Mouse (Mus musculus): Measurements from ENCODE around the gene Hao1. TPM values are rescaled to one million over a fixed set of nuclear protein-coding genes. Genes with fewer than 3 reads are reported as not detected.

Hao1 gene
- polyA plus RNA-seq, 1 experiment, result not detected

DNA sequence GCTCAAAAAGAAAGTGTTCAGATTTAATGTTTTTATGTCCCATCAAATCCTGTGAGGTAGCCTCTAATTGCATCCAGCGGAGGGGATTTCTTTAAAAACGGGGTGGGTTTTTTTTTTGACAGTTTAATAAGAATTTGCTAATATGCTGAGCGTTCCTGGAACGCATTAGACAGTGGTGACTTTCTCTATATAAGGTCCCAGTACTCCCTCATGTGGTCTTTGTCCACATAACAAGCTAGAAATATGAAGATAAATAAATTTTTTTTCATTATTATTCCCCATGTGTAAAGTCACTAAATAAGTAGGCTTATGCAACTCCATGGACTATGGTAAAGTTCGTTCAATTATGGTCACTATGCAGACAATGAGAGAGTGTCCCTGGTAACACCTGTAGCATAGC lies 13.1 kb downstream of the Hao1 start:
- Histone ChIP-seq H3K27ac (ENCODE audit: insufficient read depth, low read depth, low read length) (no peak overlapping the region), H3K4me1 (ENCODE audit: control insufficient read depth, insufficient read depth, low read length) (no peaks in the 10 kb centered on the region), H3K4me3 (ENCODE audit: insufficient read depth, low read depth, low read length) (no peak overlapping the region)
- WGBS, result 48% methylated on average over 5 of the region's 5 CpGs
- TF ChIP-seq CTCF (IDR thresholded peaks at IDR 0.05; ENCODE audit: insufficient read depth, low read depth, low read length) (no peak), POLR2A (IDR thresholded peaks at IDR 0.05; ENCODE audit: insufficient read depth, low read depth, low read length) (no peak)

DNA sequence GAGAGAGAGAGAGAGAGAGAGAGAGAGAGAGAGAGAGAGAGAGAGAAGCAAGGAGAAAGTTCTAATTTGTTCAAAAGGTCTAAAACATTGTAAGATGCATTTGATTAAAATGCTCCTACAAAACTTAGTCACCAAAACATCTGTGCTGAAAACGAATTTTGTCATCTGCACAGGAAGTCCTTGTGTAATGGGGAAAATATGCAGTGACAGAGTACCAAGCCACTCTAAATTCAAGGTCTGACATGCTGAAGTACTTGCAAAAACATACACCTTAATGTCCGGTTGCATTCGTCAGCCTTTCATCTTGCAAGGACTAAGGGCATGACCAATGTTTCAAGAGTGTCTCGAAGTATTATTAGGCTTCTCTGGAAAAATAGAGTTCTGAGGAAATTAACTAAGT lies 15.7 kb downstream of the Hao1 start:
- Histone ChIP-seq H3K4me3 (ENCODE audit: insufficient read depth, low read depth, low read length) (no peak overlapping the region), H3K27ac (ENCODE audit: insufficient read depth, low read depth, low read length) (no peak overlapping the region), H3K4me1 (ENCODE audit: control insufficient read depth, insufficient read depth, low read length) (no peaks in the 10 kb centered on the region)
- WGBS, result 80% methylated on average over 4 of the region's 4 CpGs
- TF ChIP-seq CTCF (IDR thresholded peaks at IDR 0.05; ENCODE audit: insufficient read depth, low read depth, low read length) (no peak), POLR2A (IDR thresholded peaks at IDR 0.05; ENCODE audit: insufficient read depth, low read depth, low read length) (no peak)

DNA sequence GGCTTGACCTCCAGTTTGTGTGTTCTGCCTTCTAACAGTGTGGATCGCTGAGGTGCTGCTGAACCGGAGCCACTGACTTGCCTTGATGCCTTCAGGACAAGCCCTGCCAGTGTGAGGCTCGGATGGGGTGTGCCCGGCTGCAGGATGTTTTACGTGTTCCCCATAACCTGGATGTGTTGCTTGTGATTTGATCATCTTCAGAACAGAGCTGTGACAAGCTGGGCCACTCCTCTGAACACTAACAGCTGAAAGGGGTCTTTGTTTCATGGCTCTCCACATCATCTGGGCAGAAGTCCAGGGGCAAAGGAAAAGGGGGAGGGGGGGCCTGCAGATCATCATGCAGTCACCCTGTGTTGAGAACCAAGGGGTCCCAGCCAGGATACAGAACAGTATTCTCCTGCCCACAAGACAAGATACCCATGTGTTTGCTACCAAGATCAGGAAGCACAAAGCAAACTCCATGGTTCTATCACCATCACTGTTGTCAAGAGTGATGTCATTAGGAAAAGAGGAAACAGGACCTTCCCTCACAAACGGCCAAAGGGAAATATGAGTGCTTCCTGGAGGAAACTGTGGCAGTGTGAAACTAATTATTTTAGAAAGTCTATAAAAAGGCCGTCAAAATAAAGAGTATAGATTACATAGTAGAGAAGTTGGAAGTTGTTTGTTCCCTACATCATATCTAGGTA lies 25.9 kb downstream of the Hao1 start:
- 44% methylated on average over 7 of the region's 7 CpGs for WGBS
- no peak overlapping the region for H3K4me3 ChIP-seq (ENCODE audit: insufficient read depth, low read depth, low read length)
- TF ChIP-seq POLR2A (IDR thresholded peaks at IDR 0.05; ENCODE audit: insufficient read depth, low read depth, low read length), result no peak
- H3K27ac ChIP-seq (ENCODE audit: insufficient read depth, low read depth, low read length), result no peak overlapping the region
- no peaks in the 10 kb centered on the region for H3K4me1 ChIP-seq (ENCODE audit: control insufficient read depth, insufficient read depth, low read length)

DNA sequence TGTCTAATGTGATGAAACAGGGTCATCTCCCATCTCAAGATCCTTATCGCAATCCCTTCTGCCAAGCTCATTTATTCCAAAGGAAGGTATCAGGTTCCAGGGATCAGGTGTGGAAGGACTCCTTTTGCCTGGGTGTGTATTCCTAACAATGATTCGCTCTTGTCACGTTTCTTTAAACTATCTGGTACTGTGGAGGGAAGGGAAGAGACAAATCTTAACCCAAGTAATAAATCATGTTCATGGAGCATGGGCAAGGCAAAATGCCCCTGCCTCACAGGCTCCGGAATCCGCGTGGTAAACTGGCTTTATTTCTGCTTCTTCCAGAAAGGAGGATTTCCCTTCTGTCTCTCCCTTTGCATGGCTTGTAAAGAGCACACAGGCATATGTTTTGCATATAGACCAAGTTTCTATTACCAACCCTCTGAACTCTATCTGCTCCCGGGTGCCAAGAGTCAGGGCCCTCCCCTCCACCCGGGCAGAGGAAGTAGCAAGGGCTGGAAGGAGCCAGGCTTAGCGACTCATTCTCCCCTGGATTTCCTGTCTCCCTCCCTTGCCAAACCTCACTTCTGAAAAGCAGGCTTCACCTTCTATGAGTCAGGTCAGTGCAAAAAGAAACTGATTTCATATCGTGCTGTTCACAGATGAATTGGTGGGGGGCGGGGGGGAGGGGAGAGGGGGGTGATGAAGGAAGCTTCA lies 26.6 kb downstream of the Hao1 start:
- H3K4me1 ChIP-seq (ENCODE audit: control insufficient read depth, insufficient read depth, low read length), result no peaks in the 10 kb centered on the region
- no peak overlapping the region for H3K27ac ChIP-seq (ENCODE audit: insufficient read depth, low read depth, low read length)
- TF ChIP-seq CTCF (IDR thresholded peaks at IDR 0.05; ENCODE audit: insufficient read depth, low read depth, low read length), result no peak
- TF ChIP-seq POLR2A (IDR thresholded peaks at IDR 0.05; ENCODE audit: insufficient read depth, low read depth, low read length), result no peak
- WGBS, result 55% methylated on average over 11 of the region's 11 CpGs
- H3K4me3 ChIP-seq (ENCODE audit: insufficient read depth, low read depth, low read length), result no peak overlapping the region

DNA sequence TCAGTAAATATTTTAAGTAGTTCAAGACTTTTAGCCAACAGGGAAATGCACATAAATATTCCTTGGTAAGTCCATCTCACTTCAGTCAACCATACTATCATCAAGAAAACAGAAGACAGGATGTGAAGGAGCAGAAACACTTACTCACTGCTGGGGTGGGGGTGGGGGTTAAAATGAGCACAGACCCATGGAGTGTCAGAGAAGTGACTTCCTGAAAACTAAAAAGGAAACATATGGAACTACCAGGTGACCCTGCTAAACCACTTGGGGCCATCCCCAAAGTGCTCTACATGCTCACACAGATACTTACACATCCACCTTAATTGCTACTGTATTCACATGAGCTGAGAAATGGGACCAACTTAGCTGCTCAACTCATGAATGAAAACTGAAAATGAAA lies 36.1 kb downstream of the Hao1 start:
- TF ChIP-seq POLR2A (IDR thresholded peaks at IDR 0.05; ENCODE audit: insufficient read depth, low read depth, low read length), result no peak
- TF ChIP-seq CTCF (IDR thresholded peaks at IDR 0.05; ENCODE audit: insufficient read depth, low read depth, low read length), result no peak
- no peak overlapping the region for H3K27ac ChIP-seq (ENCODE audit: insufficient read depth, low read depth, low read length)
- H3K4me3 ChIP-seq (ENCODE audit: insufficient read depth, low read depth, low read length), result no peak overlapping the region
- no peaks in the 10 kb centered on the region for H3K4me1 ChIP-seq (ENCODE audit: control insufficient read depth, insufficient read depth, low read length)

DNA sequence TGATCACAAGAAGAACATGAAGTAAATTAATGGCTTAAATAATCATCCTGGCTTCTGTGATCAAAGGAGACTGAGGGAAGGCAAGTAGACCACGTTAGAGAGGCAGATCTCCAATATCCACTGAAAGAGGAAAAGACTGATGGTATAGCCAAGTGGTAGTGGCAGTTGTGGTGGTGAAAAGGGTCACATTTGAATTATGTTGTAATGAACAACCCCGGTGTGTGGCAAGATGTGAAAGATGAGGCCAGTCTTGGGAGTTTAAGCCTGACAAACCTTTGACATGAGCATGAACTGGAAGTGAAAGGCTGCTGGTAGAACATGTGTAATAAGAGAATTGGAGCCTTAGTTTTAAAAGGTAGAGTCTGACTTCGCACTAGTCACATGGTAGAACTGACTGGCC lies 54.4 kb downstream of the Hao1 start:
- 94% methylated on average over 3 of the region's 3 CpGs for WGBS
- H3K27ac ChIP-seq (ENCODE audit: insufficient read depth, low read depth, low read length), result no peak overlapping the region
- no peaks in the 10 kb centered on the region for H3K4me1 ChIP-seq (ENCODE audit: control insufficient read depth, insufficient read depth, low read length)
- no peak for TF ChIP-seq POLR2A (IDR thresholded peaks at IDR 0.05; ENCODE audit: insufficient read depth, low read depth, low read length)
- no peak for TF ChIP-seq CTCF (IDR thresholded peaks at IDR 0.05; ENCODE audit: insufficient read depth, low read depth, low read length)
- H3K4me3 ChIP-seq (ENCODE audit: insufficient read depth, low read depth, low read length), result no peak overlapping the region

DNA sequence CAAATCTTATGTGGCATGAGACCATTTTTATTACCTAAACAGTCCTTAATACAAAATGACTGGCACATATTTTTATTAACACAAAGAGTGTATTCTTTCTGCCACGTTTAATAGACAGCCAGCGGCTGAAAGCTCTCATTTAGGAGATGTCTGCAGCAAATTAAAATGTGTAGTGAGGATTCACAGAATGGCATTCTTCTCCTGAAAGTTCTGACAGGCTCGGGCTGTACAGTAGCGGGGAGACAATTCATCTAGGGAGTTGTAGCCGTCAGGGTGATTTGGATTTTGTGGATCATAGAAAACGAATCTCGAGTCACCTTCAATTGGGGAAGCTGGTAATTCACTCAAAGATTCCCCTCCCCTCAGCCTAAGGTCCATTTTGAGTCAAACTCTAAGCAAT lies 55.7 kb downstream of the Hao1 start:
- 41% methylated on average over 7 of the region's 7 CpGs for WGBS
- Histone ChIP-seq H3K4me3 (ENCODE audit: insufficient read depth, low read depth, low read length) (no peak overlapping the region), H3K4me1 (ENCODE audit: control insufficient read depth, insufficient read depth, low read length) (no peaks in the 10 kb centered on the region), H3K27ac (ENCODE audit: insufficient read depth, low read depth, low read length) (no peak overlapping the region)
- no peak for TF ChIP-seq CTCF (IDR thresholded peaks at IDR 0.05; ENCODE audit: insufficient read depth, low read depth, low read length)
- TF ChIP-seq POLR2A (IDR thresholded peaks at IDR 0.05; ENCODE audit: insufficient read depth, low read depth, low read length), result no peak

DNA sequence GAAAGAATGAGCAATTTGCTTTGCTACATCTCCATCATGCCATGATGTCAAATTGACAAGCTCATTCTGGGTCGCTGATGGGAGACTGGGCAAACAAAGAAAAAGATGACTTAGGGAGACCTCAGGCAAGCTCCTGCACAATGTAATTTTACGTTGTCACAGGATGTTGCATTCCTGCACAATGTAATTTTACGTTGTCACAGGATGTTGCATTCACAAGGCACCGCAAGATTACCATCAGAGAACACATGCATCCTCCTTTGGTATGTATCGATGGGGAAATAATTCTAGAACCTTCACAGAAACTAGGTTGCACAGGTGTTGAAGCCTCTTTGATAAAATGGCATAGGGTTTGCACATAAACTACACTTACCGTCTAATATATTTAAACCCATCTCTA lies 65.5 kb downstream of the Hao1 start:
- WGBS, result 75% methylated on average over 6 of the region's 6 CpGs
- no peak for TF ChIP-seq POLR2A (IDR thresholded peaks at IDR 0.05; ENCODE audit: insufficient read depth, low read depth, low read length)
- no peak for TF ChIP-seq CTCF (IDR thresholded peaks at IDR 0.05; ENCODE audit: insufficient read depth, low read depth, low read length)
- no peak overlapping the region for H3K27ac ChIP-seq (ENCODE audit: insufficient read depth, low read depth, low read length)

DNA sequence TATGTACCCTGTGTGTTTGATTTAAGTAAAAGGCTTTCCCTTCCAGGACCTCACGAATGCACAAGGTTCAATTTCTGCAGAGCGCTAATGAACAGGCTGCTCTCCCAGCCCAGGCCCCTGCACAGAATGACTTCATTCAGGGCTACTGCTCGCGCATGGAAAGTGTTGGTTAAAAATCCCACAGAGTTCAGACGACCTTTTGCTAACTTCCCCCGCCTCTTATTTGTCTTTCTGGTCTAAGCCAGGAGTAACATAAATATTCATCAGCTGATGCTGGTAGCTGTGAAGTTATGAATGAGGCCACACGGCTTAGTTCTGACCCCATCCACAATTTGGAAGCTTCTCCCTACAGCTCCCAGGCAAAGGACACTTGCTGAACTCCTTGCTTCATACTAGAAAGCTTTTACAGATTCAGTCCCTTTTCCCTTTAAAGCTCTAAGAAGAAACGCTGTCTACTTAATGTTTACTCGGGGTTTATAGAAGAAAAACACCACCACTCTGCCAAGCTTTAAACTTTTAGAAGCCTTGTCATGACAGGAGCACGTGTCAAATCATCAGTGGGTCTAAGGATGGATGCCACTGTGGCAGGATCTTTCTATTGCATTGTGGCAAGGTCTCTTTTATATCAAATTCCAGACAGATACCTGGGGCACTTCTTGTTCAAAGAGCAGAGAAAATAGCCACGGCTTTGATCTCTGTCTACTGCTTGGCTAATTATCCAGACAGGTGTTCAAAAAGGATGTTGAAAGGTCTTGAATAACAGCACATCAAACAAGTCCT lies 67.9 kb downstream of the Hao1 start:
- TF ChIP-seq CTCF (IDR thresholded peaks at IDR 0.05; ENCODE audit: insufficient read depth, low read depth, low read length) (no peak), POLR2A (IDR thresholded peaks at IDR 0.05; ENCODE audit: insufficient read depth, low read depth, low read length) (no peak)
- Histone ChIP-seq H3K4me1 (ENCODE audit: control insufficient read depth, insufficient read depth, low read length) (no peaks in the 10 kb centered on the region), H3K27ac (ENCODE audit: insufficient read depth, low read depth, low read length) (no peak overlapping the region), H3K4me3 (ENCODE audit: insufficient read depth, low read depth, low read length) (no peak overlapping the region)
- WGBS, result 63% methylated on average over 11 of the region's 11 CpGs

More for the DNA sequence above, 65.5 kb downstream of the Hao1 start:
- no peaks in the 10 kb centered on the region for H3K4me1 ChIP-seq (ENCODE audit: control insufficient read depth, insufficient read depth, low read length)
- no peak overlapping the region for H3K4me3 ChIP-seq (ENCODE audit: insufficient read depth, low read depth, low read length)

All from olfactory bulb, adult 2 months (tissue).